Mouse (Mus musculus) hematopoietic stem cell, adult 5-6 weeks (primary cell): ENCODE data around the gene Pou2f2. TPM values are rescaled to one million over a fixed set of nuclear protein-coding genes. Genes with fewer than 3 reads are reported as not detected.
A peak's percentile ranks its signal among the peaks of the same experiment; 100 is the strongest.

Source experiments
- ATAC-seq, 2 experiments: fragments of 125-278 bp in 1 of 2; replicated peaks in 1 of 2; 2 replicates each; pipeline ENCODE4 v1.8.0; 2016 to 2017; ENCODE audit warnings: inconsistent platforms in 2 of 2, mild to moderate bottlenecking in 2 of 2, moderate number of reproducible peaks in 2 of 2, low read depth in 1 of 2, moderate TSS enrichment in 1 of 2; ENCODE audit not compliant: low FRiP score in 2 of 2, poor library complexity in 2 of 2, severe bottlenecking in 2 of 2, insufficient read depth in 1 of 2, low TSS enrichment in 1 of 2
- total RNA-seq: library from RNA; stranded (forward); fragments of 172-1452, 232-1000 nt; gene quantifications from 2 replicates; pipeline ENCODE4 v1.2.3, GENCODE M21; 2017

The Pou2f2 gene
- 3.5 and 7.6 TPM in 2 replicates for total RNA-seq

DNA sequence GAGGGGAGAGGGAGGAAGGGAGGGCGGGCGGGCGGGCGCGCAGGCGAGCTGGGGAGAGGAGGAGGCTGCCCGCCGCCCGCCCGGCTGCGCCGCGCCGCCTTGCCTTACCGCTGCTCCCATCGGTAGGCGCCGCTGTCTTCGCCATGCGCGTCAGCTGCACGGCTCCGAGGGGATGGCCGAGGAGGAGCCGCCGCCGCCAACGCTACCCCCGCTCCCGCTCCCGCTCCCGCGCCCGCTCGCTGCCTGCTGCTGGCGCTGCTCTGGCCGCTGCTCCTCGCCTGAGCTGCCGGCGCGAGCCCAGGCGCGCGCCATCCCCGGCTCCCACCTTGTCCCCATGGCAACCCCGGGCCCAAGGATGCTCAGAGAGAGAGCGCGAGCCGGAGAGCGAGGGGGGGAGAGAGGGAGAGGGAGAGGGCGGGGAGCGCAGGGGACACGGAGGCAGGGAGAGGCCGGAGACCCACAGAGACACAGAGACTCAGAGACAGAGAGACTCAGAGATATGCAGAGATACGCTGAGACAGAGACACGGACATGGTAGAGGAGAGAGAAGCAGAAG, at the start of gene Pou2f2:
Pou2f2 (minus strand) TSS at position 121 of the 556 bp plus-strand sequence.
- ATAC-seq, result peak in 1 of 2 experiments; percentile 63; a peak in 3 of 4 replicates

DNA sequence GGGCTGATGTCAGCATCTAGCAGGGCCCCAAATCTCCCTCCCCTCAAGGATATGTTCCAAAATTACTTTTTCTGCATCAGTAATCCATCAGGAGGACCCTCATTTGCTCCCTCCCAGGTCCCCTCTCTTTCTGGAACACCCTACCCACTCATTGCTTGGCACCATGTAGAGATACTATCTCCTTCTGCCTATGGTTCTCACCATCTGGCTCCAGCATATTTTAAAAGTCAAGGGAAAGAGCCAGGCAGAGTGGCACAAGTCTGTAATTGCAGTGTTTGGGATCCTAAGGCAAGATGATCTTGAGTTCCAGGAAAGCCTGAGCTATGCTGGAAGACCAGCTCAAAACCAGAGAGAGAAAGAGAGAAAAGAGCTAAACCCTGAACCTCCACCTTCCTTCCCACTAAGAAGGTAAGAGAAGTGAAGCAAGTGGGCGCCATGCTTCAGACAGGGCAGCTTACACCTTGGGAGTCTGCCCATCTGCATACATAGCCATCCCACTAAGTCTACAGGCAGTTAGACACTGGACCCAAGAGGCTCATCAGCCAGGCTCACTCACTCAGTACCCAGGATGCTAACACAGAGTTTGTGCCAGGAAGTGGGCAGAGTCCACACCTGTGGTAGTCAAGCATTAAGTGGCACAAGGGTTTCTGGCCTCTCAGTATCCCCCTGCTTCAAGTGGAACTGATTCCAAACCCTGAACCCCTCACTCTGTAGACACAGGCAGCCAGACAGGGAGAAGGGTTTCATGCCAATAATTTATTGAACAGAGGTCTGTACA, 48.2 kb upstream of the Pou2f2 start:
- no peak for ATAC-seq

GRCm38 (mm10) chr7:25222275-25222967, 42.9 kb upstream of the Pou2f2 start:
- no peak for ATAC-seq

GRCm38 (mm10) chr7:25221102-25221883, 41.8 kb upstream of the Pou2f2 start, which contains the start of gene Zfp526:
Gene Zfp526, plus strand, starts transcription at chr7:25221425.
- peak; percentile 75 to 80 for ATAC-seq

GRCm38 (mm10) chr7:25220457-25221101, 41.1 kb upstream of the Pou2f2 start, which contains the start of gene Dedd2:
Gene Dedd2, minus strand, starts transcription at chr7:25220615.
- no peak for ATAC-seq

- ATAC-seq, result peak; percentile 70 to 77
These were observed 40.4 kb upstream of the Pou2f2 start for GRCm38 (mm10) chr7:25219756-25220456.

- ATAC-seq, result no peak
These were observed 39.9 kb upstream of the Pou2f2 start for GRCm38 (mm10) chr7:25219416-25219750.

DNA sequence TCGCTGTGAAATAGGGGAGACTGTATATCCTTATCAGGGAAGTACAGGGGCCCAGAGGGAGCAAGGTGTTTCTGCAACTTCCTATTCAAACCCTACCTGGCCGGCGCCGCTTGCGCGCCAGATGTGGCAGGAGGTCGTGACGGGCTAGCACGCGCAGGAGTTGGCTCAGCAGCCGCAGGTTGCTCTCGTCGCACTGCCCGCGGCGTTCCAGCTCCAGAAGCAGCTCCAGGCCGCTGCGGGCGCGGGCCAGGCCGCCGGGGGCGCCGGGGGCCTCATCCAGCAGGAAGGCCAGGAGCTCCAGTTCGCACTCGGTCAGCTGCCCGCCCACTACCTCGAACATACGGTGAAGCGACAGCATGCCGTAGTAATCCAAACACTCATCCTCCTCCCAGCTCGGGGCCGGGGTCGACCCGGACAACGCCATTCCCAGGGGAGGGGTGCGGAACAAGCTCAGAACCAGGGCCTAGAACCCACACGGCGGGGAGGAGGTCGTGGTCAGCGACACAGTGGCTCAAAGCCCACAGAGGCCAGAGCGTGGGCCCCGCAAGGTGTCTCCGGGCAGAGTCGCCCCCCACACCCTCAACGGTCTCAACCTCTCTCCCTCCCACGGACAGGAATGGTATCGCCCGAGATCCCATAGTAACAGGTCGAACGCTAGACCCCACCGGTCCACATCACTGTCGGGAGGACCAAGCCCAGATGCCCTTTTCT, 39.3 kb upstream of the Pou2f2 start:
- ATAC-seq, result peak; percentile 26 to 29; a peak in 3 of 4 replicates

- no peak; a peak in 1 of 4 replicates for ATAC-seq
These were observed 38.3 kb upstream of the Pou2f2 start for GRCm38 (mm10) chr7:25217653-25218395.

GRCm38 (mm10) chr7:25214172-25214571, 34.6 kb upstream of the Pou2f2 start:
- no peak for ATAC-seq

DNA sequence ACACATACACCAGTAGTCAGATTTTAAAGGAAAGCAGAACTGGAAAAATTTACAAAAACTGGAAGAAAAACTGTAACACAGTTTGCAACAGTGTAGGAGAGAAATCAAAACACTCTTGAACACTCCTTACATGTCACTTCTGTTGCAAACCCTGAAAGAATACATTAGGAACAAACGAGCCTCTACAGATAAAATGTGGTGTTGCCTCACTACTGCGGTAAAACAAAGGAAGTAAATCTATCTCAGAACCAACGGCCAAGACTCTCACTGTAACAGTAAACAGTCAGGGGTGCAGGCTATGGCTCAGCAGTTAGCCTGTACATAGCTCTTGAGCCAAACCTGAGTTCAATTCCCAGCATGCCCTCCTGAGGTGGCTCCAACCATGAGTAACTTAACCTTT, 33.6 kb upstream of the Pou2f2 start:
- ATAC-seq, result peak; percentile 54 to 62

GRCm38 (mm10) chr7:25210482-25210881, 31.0 kb upstream of the Pou2f2 start:
- no peak for ATAC-seq

GRCm38 (mm10) chr7:25209161-25209622, 29.7 kb upstream of the Pou2f2 start:
- ATAC-seq, result no peak

DNA sequence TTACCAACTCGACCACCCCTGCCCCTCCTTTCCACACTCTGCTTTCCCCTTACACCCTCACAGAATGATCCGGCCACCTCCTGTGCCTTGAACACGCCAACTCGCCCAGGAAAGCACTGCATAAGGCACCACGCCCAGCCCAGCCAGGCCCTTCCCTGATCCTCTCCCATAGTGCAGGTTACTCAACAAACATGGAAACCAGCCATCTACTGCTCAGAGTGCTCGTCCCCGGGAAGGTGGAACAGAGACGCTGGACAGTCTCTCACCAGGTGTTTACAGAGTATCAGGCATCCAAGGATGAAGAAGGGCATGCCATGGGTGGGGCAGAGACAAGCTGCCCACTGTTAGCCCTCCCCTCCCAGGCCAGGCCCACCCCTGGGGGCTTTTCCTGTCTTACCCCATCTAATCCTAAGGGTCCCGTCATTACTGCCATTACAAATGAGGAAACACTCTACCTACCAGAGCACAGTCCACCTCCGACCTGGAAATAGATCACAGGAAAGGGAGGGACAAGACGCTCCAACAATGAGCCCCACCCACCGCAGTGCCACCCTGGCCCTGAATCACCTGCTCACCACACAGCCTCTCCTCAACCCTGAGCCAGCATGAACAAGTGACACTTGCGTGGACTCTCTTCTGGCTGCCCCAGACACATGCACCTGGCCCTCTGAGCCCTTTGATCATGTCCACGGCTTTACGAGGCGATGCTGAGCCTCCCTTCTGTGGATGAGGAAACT, 26.7 kb upstream of the Pou2f2 start:
- ATAC-seq, result no peak
